Mouse (Mus musculus): ENCODE data around the gene Nat9. TPM values are rescaled to one million over a fixed set of nuclear protein-coding genes. Genes with fewer than 3 reads are reported as not detected.

Gene Nat9
- total RNA-seq, 2 experiments from 2014 or later = 14.5 to 16.6 TPM

- intact Hi-C loops (cut with DNase I) = no loop called here
- no peak for DNase-seq (ENCODE audit: extremely low spot score in 1 of 2, low spot score in 2 of 2)
Observed at GRCm38 (mm10) chr11:115162205-115162601, 25.5 kb downstream of the Nat9 start.

DNA sequence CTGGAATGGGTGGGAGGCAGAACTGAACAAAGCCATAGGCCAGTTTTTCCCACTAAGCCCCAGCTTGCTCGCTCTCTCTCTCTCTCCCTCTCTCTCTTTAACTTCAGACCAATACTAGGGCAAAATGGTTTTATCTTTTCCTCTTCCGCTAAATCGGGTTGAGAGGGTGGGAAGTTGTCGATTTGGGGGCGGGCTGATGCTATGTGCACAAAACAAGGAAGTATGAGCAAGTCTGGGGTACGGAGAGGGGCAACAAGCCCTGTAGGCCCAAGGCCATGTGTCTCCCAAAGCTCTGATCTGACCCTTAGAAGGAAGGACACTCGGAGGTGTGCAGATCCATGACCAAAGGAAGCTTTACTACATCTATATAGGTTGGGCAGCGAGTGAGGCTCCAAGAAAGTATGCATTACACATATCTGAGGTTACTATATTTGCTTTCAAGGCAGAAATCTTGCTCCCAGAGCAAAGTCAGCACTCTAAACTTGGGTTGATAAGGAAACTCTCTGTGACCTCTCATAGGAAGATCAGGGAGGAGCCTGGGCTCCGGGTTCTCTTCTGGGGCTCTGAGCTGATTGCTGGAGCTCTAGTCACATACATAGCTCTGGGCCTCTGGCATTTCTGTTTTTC, 26.0 kb downstream of the Nat9 start:
- intact Hi-C loops (cut with DNase I) = loop anchor here (2.0 kb wide), 1 partner anchor 21 kb away; no protein-coding TSS in a partner anchor
- no peak for DNase-seq (ENCODE audit: extremely low spot score in 1 of 2, low spot score in 2 of 2)

- DNase-seq (ENCODE audit: extremely low spot score in 1 of 2, low spot score in 2 of 2) = peak in 1 of 2 experiments; percentile 84
- intact Hi-C loops (cut with DNase I) = loop anchor here (2.0 kb wide), 1 partner anchor 22 kb away; no protein-coding TSS in a partner anchor
Observed at GRCm38 (mm10) chr11:115160883-115161577, 26.6 kb downstream of the Nat9 start.

GRCm38 (mm10) chr11:115160016-115160797, 27.5 kb downstream of the Nat9 start:
- intact Hi-C loops (cut with DNase I) = loop anchor here (2.0 kb wide), 1 partner anchor 23 kb away; no protein-coding TSS in a partner anchor
- peak in 1 of 2 experiments; percentile 70 for DNase-seq (ENCODE audit: extremely low spot score in 1 of 2, low spot score in 2 of 2)

DNA sequence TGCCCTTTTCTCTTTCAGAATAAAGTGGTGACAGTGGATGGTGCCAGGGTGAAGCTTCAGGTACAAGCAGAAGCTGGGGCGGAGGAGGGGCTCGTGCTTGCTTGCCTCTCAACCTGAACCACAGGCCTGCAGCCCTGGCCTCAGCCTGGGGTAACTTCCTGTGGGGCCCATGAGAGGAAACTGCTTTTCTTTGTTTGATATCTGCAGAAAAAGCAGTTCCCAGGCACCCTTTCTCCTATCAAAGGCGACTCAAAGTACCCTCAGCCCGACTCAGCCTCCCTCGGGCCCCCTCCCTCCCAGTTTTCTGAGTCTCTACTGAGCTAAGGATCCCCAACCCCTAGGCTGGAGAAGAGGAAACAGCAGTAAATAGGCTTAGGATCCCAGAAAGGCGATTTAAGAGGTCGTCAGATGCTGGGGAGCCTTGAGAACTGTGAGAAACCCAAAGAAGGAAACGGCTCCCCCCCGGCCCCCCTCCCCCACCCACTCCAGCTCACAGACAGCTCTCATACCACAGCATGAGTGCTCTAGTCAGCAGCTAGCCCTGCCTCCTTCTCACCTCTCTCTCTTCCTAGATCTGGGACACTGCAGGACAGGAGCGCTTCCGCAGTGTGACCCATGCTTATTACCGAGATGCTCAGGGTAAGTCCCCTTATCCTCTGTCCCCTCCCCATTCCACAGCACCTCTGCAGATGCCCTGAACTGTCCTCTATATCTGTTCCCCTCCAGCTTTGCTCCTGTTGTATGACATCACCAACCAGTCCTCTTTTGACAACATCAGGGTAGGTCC, 29.5 kb downstream of the Nat9 start:
- intact Hi-C loops (cut with DNase I) = no loop called here
- no peak for DNase-seq (ENCODE audit: extremely low spot score in 1 of 2, low spot score in 2 of 2)

DNA sequence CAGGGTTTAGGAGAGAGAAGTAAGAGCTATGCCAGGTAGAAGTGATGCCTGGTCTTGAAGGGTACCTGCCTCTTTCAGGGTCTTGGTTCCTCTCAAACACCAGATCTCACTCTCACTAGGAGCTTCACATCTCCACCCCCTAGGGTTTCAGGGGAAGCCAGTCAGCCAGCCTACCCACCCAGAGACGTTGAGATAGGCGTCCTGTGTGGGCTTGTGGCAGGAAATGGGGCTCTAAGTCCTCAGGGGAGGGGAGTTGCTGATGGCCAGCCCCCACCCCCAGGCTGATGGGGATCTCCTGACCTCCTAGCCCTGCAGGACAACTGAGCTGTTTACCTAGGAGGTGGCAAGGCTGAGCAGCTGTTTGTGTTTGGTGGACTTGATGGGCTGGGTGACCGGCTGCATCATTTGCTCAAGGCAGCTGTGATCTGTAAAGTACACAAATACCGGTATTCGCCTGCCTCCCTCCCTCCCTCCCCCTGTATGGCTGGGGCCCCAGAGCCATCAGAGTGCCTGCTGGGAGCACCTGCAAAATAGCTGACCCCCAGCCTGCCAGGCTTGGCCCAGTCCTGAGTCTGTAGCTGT, 32.5 kb downstream of the Nat9 start:
- DNase-seq (ENCODE audit: extremely low spot score in 1 of 2, low spot score in 2 of 2) = no peak
- intact Hi-C loops (cut with DNase I) = no loop called here

- peak in 1 of 2 experiments; percentile 81 for DNase-seq (ENCODE audit: extremely low spot score in 1 of 2, low spot score in 2 of 2)
- intact Hi-C loops (cut with DNase I) = loop anchor here (2.0 kb wide), 1 partner anchor 71 kb away; no protein-coding TSS in a partner anchor
Observed at GRCm38 (mm10) chr11:115153699-115154292, 33.9 kb downstream of the Nat9 start.

DNA sequence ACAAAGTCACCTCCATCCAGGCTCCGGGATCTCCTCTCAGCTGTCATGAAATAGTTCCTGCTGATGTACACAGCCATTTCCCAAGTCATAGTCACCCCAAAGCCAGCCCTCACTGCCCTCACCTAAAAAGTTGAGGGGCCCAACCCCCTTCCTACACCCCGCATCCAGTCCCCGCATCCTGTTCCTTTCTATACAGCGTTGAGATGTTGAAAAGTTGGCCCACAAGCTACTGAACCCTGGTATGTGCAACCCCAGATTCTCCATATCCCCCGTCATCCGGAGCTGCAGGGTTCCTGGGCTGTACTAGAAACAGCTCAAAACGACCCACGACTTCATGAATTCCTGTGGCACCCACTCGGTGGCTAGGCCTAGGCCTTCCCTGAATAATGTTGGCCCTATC, 34.6 kb downstream of the Nat9 start:
- no peak for DNase-seq (ENCODE audit: extremely low spot score in 1 of 2, low spot score in 2 of 2)
- intact Hi-C loops (cut with DNase I) = loop anchor here (2.0 kb wide), 1 partner anchor 70 kb away; no protein-coding TSS in a partner anchor

- intact Hi-C loops (cut with DNase I) = loop anchor here (2.0 kb wide), 1 partner anchor 69 kb away; no protein-coding TSS in a partner anchor
- peak in 1 of 2 experiments; percentile 70 for DNase-seq (ENCODE audit: extremely low spot score in 1 of 2, low spot score in 2 of 2)
Observed at GRCm38 (mm10) chr11:115151755-115152429, 35.8 kb downstream of the Nat9 start.

DNA sequence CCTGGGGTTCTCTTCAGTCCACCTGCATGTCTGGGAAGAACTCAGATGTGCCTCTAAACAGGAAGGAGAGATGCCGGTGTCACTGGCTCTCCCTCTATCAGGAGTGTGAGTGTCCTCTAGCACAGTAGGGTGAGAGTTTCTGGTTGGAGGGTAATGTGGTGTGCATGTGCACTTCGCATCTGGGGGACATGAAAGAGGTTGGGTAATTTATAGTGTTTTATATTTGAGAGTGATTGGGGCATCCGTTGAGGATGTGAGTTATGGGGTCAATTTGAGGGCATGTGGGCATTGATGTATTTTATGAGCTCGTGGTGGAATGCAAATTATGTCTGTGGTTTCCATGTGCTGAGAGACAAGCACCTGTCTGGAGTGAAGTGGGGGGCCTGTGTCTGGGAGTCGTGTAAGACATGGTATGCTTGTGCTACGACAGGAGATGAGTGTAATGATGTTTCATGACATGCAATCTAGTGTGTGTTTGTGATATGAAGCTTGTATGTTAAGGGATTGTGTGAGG, 36.9 kb downstream of the Nat9 start:
- intact Hi-C loops (cut with DNase I) = no loop called here
- no peak for DNase-seq (ENCODE audit: extremely low spot score in 1 of 2, low spot score in 2 of 2)

- no peak for DNase-seq (ENCODE audit: extremely low spot score in 1 of 2, low spot score in 2 of 2)
- intact Hi-C loops (cut with DNase I) = no loop called here
Observed at GRCm38 (mm10) chr11:115147813-115148212, 39.8 kb downstream of the Nat9 start.

DNA sequence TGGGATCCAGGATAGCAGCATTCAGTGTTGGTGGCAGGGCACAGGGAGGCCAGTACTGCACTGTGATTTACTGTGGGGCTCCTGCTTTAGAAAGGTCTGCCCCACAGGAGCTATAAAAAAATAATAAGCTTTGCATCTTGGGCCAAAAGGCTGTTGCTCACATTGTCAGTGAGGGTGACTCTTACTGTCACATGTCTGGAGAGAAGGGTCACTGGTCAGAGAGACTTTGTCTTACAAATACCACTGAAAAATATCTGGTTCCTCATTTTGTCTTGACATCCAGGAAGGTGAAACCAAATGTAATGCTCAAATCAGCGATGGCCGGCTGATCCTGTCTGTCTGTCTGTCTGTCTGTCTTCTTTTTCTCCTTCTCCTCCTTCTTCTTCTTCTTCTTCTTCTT, 45.7 kb downstream of the Nat9 start:
- intact Hi-C loops (cut with DNase I) = no loop called here
- no peak for DNase-seq (ENCODE audit: extremely low spot score in 1 of 2, low spot score in 2 of 2)

GRCm38 (mm10) chr11:115138597-115139262, 48.9 kb downstream of the Nat9 start:
- intact Hi-C loops (cut with DNase I) = no loop called here

DNA sequence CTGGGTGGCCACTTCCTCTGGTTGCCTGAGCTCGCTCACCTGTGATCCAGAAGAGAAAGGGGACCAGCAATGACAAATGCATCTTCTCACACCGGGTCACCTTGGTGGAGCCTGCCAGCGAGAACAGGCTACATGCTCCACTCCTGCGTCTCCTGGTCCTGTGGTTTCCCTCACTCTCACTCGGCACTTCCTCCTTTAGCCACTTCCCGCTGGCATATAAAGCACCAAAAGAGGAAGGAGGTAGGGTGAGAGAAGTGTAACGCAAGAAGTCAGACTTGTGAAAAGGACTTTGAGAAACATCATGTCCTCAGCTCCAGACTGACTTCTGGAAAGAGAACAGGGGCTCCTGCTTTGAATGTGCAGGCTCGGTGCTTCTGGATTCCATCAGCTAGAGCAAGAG, 53.9 kb downstream of the Nat9 start, which contains the start of gene Cd300lf:
Cd300lf (minus strand) TSS at position 193 of the 400 bp plus-strand sequence.
- no peak for DNase-seq (ENCODE audit: extremely low spot score in 1 of 2, low spot score in 2 of 2)
- intact Hi-C loops (cut with DNase I) = loop anchor here (1.0 kb wide), 1 partner anchor 11 kb away; no protein-coding TSS in a partner anchor

More at GRCm38 (mm10) chr11:115138597-115139262, 48.9 kb downstream of the Nat9 start:
- DNase-seq (ENCODE audit: extremely low spot score in 1 of 2, low spot score in 2 of 2) = no peak
